Mouse (Mus musculus): Measurements from ENCODE around the gene Gng10.

The Gng10 gene

DNA sequence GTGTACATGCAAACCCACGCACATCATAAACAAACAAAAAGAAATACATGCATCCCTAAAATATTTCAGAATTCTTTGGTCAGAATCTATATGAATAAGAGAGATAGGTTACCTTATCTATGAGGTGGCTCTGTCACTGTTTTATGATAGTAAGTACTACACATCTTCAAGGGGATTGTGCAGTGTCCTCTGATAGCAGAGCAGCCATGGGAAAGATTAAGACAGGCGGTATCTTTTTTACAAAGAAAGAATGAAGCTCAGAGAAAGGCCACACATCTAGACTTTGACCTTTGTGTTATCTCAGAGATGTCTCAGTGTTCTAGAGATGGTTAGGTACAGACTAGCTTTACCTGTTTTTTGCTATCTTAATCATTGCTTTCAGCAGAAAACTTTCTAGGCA lies 18.0 kb upstream of the Gng10 start:
- WGBS, result 93% methylated on average over 2 of the region's 2 CpGs

DNA sequence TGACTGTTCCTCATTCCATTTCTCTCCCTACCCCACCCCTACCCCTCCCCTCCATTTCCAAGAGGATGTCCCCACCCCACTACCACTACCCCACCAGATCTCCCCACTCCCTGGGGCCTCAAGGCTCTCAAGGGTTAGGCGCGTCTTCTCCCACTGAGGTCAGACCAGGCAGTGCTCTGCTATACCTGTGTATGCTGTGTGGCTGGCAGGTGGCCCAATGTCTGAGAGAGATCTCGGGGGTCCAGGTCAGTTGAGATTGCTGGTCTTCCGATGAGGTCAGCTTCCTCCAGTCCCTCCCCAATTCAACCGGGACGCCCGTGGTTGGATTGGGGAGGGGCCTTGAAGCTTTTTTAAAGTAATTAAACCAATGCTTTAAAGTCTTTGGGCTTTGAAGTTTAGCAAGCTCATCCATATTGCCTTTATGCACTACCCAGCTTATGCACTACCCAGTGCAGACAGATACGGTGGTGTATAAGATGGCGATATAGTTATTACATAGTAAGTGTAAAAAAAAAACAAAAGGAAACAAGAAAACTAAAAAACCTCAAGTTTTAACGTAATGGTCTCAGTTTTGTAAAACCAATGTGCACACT lies 467 bp upstream of the Gng10 start:
- WGBS, result 58% methylated on average over 10 of the region's 10 CpGs

DNA sequence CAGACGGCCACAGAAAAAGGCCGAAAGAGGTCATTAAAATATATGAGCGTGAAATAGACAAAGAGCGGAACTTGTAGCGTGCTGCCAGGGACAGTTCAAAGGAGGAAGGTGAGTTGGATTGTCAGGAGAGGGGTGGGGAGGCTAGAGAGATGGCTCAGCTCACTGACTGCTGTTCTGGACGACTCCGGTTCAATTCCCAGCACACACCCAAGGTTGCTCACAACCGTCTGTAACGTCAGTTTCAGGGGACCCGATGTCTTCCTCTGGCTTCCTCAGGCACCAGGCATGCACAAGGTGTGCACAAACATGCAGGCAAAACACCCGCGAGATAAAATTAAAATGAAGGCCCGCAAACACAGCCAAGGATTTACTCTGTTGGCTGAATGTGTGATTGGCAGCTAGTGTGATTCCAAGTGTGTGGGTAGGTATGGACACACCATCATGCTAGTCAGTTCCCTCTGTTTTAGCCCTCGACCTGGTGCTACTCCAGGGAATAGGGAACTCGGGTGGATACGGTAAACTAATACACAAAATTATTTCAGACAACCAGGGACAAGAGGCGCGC lies 980 bp downstream of the Gng10 start:
- 36% methylated on average over 18 of the region's 18 CpGs for WGBS

DNA sequence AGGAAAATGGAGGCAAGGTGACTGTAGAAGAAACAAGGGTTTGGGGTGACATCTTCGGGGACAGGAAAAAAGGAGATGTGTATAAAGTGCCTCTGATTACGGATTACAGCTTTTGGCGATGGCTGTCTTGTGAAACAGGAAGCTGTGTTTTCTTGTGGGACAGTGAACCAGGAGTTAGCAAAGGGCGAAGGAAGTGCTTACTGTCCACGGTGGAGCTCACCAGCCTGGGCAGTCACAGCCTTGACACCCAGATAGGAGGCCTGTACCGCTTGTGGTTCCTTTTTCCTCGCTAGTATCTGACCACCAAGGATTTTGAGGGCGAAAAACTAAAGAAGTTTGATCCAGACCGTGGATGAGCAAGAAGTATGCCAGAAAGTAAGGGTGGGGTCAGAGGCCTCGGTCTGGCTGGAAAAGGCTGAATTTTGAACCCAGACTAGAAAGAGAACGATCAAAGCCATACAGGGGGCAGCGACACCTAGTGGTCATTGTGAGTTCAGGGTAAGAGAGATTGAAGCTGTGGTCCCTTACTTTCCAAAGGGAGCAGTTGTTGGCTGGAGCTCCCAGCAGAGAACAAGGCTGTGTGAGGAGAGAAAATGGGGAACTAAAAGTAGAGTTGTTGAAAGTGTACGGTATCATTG lies 1.7 kb downstream of the Gng10 start:
- WGBS, result 43% methylated on average over 13 of the region's 13 CpGs

DNA sequence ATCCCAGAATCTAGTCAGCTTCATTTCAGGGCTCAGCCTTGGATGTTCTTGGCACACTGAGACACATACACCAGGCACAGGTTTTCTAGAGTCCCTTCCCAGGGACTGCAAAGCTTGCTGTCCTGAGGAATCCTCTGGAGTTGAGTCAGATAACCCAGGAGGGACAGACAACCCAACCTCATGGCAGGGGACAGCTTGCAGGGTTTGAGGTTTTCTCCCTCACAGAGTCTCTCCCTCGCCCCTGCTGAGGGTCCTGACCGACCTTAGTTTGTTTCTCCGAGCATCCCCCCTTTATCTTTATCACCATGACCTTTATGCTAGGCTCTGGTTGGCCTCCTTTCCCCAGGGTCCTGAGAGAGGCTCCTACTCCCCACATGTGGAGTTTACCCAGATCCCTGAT lies 2.6 kb downstream of the Gng10 start:
- 91% methylated on average over 3 of the region's 3 CpGs for WGBS

DNA sequence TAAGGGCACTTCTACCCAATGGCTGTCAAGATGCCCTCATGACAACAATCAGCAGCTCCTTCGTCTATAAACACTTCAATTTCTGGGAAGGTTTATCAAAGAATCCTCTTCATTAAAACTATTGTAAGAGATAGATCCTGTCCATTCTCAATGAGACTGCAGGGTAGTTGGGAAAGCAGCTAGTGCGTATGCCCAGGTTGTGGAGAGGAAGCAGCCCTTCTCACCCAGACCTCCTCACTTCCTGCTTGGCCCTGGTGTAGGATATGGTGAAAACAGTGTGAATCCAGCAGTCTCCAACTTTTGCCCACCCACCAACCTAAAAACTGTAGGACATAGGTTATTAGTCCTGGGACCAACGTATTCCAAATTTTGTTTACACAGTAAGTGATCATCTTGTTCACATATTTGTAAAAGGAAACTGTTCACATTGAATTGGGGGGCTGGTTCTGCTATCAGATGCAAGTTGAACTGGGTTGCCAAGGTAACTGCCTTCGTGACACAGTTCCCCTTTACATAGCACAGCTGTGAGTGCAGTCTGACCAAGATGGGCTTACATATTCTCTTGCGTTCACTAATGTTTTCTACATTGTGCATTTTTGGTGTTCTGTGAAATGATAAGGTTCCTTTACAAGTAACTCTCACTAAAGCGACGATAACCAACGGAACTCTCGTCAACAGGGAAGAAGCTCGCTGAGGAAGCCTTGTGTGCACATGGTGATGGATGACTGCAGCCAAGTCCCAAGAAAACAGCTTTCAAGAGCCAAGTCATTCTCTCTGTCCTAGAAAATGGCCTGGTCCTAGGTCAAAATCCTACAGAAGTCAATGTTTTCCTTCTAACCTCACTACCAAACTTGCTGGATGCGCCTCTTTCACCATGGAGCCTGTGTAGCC lies 5.8 kb downstream of the Gng10 start:
- 76% methylated on average over 11 of the region's 11 CpGs for WGBS

DNA sequence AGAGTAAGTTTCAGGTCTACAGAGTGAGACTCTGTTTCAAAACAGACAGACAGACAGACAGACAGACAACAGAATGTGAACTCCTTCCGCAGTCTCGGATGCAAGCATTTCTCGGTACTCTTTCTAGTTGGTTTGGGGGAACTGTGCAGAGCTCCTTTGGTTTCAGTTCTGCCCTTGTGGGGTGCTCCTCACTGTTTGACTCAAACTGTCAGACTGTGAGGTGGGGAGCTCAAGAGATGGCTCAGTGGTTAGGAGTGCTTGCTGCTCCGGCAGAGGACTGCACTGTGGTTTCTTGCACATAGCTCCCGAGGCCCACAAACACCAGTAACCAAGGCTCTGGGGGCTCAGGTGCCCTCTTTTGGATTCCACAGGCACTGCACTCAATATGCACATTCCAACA lies 8.2 kb downstream of the Gng10 start:
- WGBS, result 92% methylated on average over 5 of the region's 5 CpGs

DNA sequence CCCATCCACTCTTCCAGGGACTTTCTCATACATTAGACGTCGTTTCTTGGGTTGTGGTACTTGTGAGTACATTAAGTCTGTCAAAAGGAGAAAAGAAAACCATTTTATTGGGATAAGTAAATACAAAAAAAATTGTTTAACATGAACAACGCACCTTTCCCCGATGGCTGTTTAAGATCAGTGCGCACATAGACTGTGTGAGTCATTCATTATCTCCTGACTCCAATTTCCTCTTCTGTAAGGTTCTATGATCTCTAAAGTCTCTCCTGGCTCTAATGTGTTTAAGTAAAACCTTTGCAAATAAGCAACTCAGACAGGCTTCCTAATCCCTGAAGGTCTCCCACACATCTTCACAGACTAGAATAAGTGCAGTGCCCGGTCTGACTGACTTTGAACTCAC lies 9.0 kb downstream of the Gng10 start:
- WGBS, result 95% methylated on average over 6 of the region's 6 CpGs

DNA sequence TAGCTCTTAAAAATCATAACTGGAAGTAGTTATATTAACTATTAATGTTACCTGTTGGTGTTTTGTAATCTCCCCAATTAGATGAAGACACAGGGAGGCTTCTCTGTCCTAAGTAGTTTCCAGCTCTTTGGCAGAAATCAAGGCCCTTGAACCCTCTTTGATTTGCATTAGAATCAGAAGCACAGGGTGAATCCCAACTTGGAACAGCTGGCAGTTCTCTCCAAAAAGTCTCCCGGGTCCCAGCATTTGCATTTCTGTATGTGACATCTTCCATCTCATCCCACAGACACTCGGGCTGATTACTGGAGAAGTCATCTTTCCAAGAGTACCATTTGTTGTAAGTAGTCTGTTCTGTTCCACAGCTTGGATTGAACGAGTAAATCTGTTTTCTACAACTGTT lies 12.3 kb downstream of the Gng10 start:
- 42% methylated on average over 3 of the region's 3 CpGs for WGBS

DNA sequence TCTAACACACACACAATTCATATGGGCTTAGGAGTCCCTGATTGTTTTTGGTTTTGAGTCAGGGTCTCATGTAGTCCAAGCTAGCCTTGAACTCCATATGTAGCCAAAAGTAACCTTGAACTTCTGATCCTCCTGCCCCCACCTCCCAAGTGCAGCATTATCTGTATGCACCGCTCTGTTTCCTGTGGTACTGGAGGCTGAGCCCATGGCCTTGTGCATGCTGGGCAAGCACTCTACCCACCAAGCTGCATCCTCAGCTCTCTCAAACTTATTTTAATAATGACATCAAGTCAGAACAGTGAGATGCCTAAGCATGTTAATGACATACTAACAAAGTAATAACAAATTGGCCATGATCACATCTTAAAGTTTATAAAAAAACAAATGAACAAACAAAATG lies 16.2 kb downstream of the Gng10 start:
- WGBS, result 97% methylated on average over 1 of the region's 1 CpGs

DNA sequence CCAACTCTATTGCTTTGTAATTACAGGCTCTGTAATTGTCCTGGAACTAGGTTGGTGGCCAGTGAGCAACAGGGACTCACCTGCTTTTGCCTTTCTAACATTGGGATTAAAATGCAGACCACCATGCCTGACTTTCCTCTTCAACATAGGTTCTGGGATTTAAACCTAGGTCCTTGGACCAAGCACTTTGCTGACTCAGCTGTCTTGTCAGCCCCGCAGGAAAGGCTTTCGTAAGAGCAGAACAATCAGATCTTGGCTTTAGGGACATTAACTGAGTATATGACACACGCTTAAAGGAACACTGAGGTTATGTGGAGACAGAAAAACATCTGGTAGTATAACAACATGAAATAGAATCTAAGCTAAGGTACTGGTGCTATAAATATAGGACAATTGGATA lies 23.0 kb downstream of the Gng10 start:
- WGBS, result 87% methylated on average over 3 of the region's 3 CpGs

DNA sequence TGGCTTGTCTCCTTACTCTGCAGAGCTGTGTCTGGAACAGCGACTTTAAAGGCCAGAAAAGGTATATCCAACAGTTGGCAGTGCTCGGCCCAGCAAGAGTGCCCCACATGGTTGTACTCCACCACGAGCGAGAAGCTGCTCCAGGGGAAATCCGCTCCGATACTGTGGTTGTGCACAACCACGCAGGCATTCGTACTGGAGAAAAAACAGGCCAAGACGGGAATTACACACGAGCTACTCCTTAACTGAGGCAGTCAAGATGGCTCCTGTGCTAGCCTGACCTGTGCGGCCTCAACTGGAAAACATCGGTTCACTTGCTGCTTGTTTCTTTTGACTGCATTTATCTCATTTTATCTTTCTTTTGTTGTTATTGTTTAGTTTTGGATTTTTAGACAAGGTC lies 27.6 kb downstream of the Gng10 start:
- 90% methylated on average over 12 of the region's 12 CpGs for WGBS

DNA sequence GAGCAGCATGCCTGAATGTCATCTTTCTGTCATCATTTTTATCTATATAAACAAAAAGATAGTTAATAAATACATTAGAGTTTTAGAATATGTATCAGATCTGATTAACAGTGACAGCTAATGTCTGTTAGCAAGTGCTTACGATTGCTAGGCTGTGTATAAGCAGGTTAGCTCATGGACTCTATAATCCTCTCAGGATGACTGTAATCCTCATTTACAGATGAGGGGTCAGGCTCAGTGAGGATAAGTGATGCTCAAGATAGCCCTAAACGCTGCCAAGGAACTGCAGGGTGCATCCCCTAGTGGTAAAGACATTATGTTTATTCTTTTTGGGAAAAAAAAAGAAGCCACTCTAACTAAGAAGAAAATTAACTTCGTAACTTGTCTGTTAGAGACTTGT lies 34.4 kb downstream of the Gng10 start:
- 58% methylated on average over 3 of the region's 3 CpGs for WGBS

DNA sequence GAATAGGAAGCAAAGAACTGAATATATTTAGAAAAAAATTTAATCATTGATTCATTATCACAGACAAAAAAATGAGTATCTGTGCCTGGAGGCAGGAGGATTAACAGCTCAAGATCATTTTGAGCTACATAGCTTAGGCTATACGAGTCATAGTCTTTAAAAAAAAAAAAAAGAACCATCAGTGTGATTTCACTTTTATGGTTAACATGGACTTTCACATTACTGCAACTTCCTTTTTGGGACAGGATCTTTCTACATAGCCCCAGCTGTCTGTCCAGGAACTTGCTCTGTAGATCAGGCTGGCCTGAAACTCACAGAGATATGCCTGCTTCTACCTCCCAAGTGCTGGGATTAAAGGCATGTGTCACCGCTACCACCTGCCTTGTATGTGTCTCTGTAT lies 48.5 kb downstream of the Gng10 start:
- WGBS, result 93% methylated on average over 2 of the region's 2 CpGs

DNA sequence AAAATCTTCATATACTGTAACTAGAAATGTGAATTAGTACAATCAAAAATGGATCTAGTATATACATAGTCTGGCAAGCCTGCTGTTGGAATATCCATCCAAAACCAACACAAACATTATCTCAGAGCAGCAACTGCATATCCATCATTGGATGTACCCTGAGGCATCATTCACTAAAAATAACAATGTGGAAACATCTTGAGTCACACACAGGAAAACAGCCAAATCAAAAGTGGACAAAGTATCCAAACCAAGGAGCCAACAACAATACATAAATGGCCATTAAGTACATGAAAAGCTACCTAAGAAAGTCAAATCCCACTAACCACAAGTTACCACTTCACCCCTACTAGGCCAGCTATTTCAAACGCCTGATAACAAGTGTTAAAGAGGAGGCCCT lies 54.5 kb downstream of the Gng10 start:
- WGBS, result 77% methylated on average over 1 of the region's 1 CpGs

Measured in cerebral cortex, adult 2 months (tissue).